Mouse (Mus musculus) intestine, embryonic 14.5 days (tissue): Measurements from ENCODE around the gene Iffo2. TPM values are rescaled to one million over a fixed set of nuclear protein-coding genes. Genes with fewer than 3 reads are reported as not detected.
A peak's percentile ranks its signal among the peaks of the same experiment; 100 is the strongest.

ENCODE experiments used
- ATAC-seq: fragments of 200-750 bp; cut with Nextera tagmentation; replicated peaks from 2 replicates; pipeline ENCODE4 v1.8.0; 2017; ENCODE audit warnings: low read depth, moderate number of reproducible peaks, moderate TSS enrichment, moderate library complexity; ENCODE audit not compliant: low FRiP score, low TSS enrichment
- DNase-seq: peaks from one replicate; pipeline ENCODE4 v3.0.0-alpha.2; 2018; ENCODE audit warnings: low spot score
- H3K27ac ChIP-seq: fragments of 300-500 bp; sonication (generic); 2 replicates; pipeline ENCODE4 v1.5.1; 2014; ENCODE audit warnings: low read depth, mild to moderate bottlenecking, control low read depth
- H3K27me3 ChIP-seq: fragments of 300-500 bp; sonication (generic); replicated peaks from 2 replicates; pipeline ENCODE4 v1.6.1; 2014; ENCODE audit warnings: low read length, control low read depth; ENCODE audit not compliant: control insufficient read depth, insufficient read depth
- H3K36me3 ChIP-seq: fragments of 300-500 bp; sonication (generic); 2 replicates; pipeline ENCODE4 v1.6.1; 2014; ENCODE audit warnings: low read length, control low read depth; ENCODE audit not compliant: control insufficient read depth, insufficient read depth
- H3K4me1 ChIP-seq: fragments of 300-500 bp; sonication (generic); replicated peaks from 2 replicates; pipeline ENCODE4 v1.6.1; 2014; ENCODE audit warnings: low read length, control low read depth, mixed read lengths; ENCODE audit not compliant: control insufficient read depth, insufficient read depth
- H3K4me2 ChIP-seq: fragments of 300-500 bp; sonication (generic); 2 replicates; pipeline ENCODE4 v1.6.1; 2014; ENCODE audit warnings: low read length
- H3K4me3 ChIP-seq: fragments of 300-500 bp; sonication (generic); 2 replicates; pipeline ENCODE4 v1.5.1; 2014; ENCODE audit warnings: low read depth, low read length, control low read depth, mixed read lengths
- H3K9ac ChIP-seq: fragments of 300-500 bp; sonication (generic); 2 replicates; pipeline ENCODE4 v1.6.1; 2014; ENCODE audit warnings: mild to moderate bottlenecking, low read length
- H3K9me3 ChIP-seq: fragments of 300-500 bp; sonication (generic); 2 replicates; pipeline ENCODE4 v1.6.1; 2016; ENCODE audit warnings: low read length, control low read depth; ENCODE audit not compliant: control insufficient read depth
- WGBS: fragments of 180-500 bp; shearing (Covaris S2); extraction: QIAGEN DNeasy Blood & Tissue Kit; methylation state at CpG from one replicate; pipeline ENCODE4 v1.1.7; 2014; 5-methylcytosine and 5-hydroxymethylcytosine counted together
- polyA plus RNA-seq: library from polyadenylated mRNA; unstranded; fragments of >200 nt; fragmentation: Nextera tagmentation; extraction: Ambion mirVana; gene quantifications from 2 replicates; pipeline ENCODE4 v1.2.1, GENCODE M21; 2014

The Iffo2 gene
- polyA plus RNA-seq, 1 experiment from 2014 or later: 5.2 TPM

DNA sequence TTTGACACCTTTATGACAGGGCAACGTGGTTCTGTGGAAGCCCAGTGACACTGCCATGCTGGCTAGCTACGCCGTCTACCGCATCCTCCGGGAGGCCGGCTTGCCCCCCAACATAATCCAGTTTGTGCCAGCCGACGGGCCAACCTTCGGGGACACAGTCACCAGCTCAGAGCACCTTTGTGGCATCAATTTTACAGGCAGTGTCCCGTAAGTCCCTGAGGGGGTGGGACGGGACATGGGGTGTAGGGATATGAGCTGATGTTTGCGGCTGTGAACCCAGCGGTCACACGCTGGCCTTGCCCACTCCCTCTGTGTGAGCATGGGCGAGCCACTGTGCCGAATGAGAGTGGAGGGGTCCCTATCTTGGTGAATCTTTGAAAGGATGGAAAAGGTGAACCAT lies 108.0 kb downstream of the Iffo2 start:
- Histone ChIP-seq H3K9me3 (no peaks in the 10 kb centered on the region), H3K4me1 (peaks cover 11% of the 10 kb centered on the region; the same call in 1 of the 2 replicates), H3K9ac (no peak overlapping the region), H3K27me3 (peaks cover 25% of the 10 kb centered on the region), H3K4me2 (no peak overlapping the region), H3K27ac (no peak overlapping the region), H3K36me3 (0 out of 2 replicates have a peak, but pooled peaks cover 7% of the 10 kb centered on the region), H3K4me3 (no peak overlapping the region)
- DNase-seq: no peak
- ATAC-seq: no peak
- WGBS: 88% methylated on average over 16 of the region's 16 CpGs

DNA sequence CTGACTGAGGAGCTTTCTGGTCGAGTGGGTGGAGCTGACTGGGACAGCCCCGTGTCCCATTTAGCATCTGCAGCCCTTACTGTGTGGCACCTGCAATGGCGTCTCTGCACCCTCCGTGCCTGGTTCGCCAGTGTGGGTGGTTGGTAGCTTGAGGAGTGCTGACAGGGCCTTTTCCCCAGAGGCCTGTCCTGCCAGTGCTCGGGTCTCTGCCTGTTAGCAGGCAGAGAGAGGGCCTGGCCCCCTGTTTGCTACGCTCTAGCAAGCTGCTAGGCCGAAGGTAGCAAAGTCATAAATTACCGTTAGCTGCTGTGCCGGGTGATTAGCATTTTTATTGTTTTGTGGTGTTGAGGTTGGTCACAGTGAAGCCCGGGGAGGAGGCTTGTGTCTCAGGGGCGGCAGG lies 109.5 kb downstream of the Iffo2 start:
- no peak overlapping the region for H3K4me2 ChIP-seq
- no peak overlapping the region for H3K9ac ChIP-seq
- H3K27me3 ChIP-seq: peaks cover 25% of the 10 kb centered on the region
- WGBS: 22% methylated on average over 12 of the region's 12 CpGs
- H3K4me3 ChIP-seq: no peak overlapping the region
- H3K36me3 ChIP-seq: 0 out of 2 replicates have a peak, but pooled peaks cover 7% of the 10 kb centered on the region
- no peak for DNase-seq
- H3K4me1 ChIP-seq: peaks cover 11% of the 10 kb centered on the region; the same call in 1 of the 2 replicates
- H3K27ac ChIP-seq: no peak overlapping the region
- no peaks in the 10 kb centered on the region for H3K9me3 ChIP-seq
- ATAC-seq: no peak

- no peak for ATAC-seq
- no peak overlapping the region for H3K4me3 ChIP-seq
- no peak overlapping the region for H3K9ac ChIP-seq
- H3K9me3 ChIP-seq: no peaks in the 10 kb centered on the region
- DNase-seq: no peak
- no peak overlapping the region for H3K4me2 ChIP-seq
- WGBS: 60% methylated on average over 12 of the region's 12 CpGs
- no peak overlapping the region for H3K27ac ChIP-seq
- H3K4me1 ChIP-seq: peaks cover 11% of the 10 kb centered on the region; the same call in 1 of the 2 replicates
- H3K27me3 ChIP-seq: peaks cover 25% of the 10 kb centered on the region
- 0 out of 2 replicates have a peak, but pooled peaks cover 4% of the 10 kb centered on the region for H3K36me3 ChIP-seq
Measured at GRCm38 (mm10) chr4:139640333-139640732, 110.0 kb downstream of the Iffo2 start.

- WGBS: 60% methylated on average over 6 of the region's 6 CpGs
- Histone ChIP-seq H3K27me3 (peaks cover 25% of the 10 kb centered on the region), H3K4me3 (no peak overlapping the region), H3K4me2 (no peak overlapping the region), H3K36me3 (no peaks in the 10 kb centered on the region), H3K9me3 (no peaks in the 10 kb centered on the region), H3K27ac (no peak overlapping the region), H3K4me1 (peaks cover 11% of the 10 kb centered on the region; the same call in 1 of the 2 replicates), H3K9ac (no peak overlapping the region)
- ATAC-seq (no peak), DNase-seq (no peak)
Measured at GRCm38 (mm10) chr4:139640775-139641174, 110.4 kb downstream of the Iffo2 start.

GRCm38 (mm10) chr4:139641829-139642425 lies 111.6 kb downstream of the Iffo2 start:
- ATAC-seq (no peak; the same call in 1 of the 2 replicates), DNase-seq (peak; percentile 59)
- H3K27ac ChIP-seq: no peak overlapping the region
- H3K4me2 ChIP-seq: peak overlapping the region; percentile 46
- H3K9ac ChIP-seq: no peak overlapping the region
- peaks cover 11% of the 10 kb centered on the region; the same call in 1 of the 2 replicates for H3K4me1 ChIP-seq
- no peaks in the 10 kb centered on the region for H3K9me3 ChIP-seq
- 3% methylated on average over 29 of the region's 30 CpGs for WGBS
- H3K4me3 ChIP-seq: peak overlapping the region; percentile 8; the same call in 1 of the 2 replicates
- peaks cover 25% of the 10 kb centered on the region for H3K27me3 ChIP-seq
- no peaks in the 10 kb centered on the region for H3K36me3 ChIP-seq

GRCm38 (mm10) chr4:139643972-139644371 lies 113.6 kb downstream of the Iffo2 start:
- Histone ChIP-seq H3K36me3 (peaks cover 10% of the 10 kb centered on the region), H3K27ac (no peak overlapping the region), H3K9ac (no peak overlapping the region), H3K4me3 (no peak overlapping the region), H3K4me2 (no peak overlapping the region), H3K27me3 (peaks cover 25% of the 10 kb centered on the region), H3K4me1 (peaks cover 11% of the 10 kb centered on the region; the same call in 1 of the 2 replicates), H3K9me3 (no peaks in the 10 kb centered on the region)
- 14% methylated on average over 9 of the region's 9 CpGs for WGBS
- ATAC-seq (no peak; the same call in 1 of the 2 replicates), DNase-seq (peak; percentile 95)

- Histone ChIP-seq H3K4me3 (no peak overlapping the region), H3K27ac (no peak overlapping the region), H3K4me2 (no peak overlapping the region), H3K36me3 (peaks cover 10% of the 10 kb centered on the region), H3K4me1 (peaks cover 3% of the 10 kb centered on the region; the same call in 1 of the 2 replicates), H3K9me3 (no peaks in the 10 kb centered on the region), H3K9ac (no peak overlapping the region), H3K27me3 (peaks cover 12% of the 10 kb centered on the region)
- ATAC-seq (no peak), DNase-seq (no peak)
- WGBS: 83% methylated on average over 7 of the region's 7 CpGs
Measured at GRCm38 (mm10) chr4:139646916-139647315, 116.6 kb downstream of the Iffo2 start.

DNA sequence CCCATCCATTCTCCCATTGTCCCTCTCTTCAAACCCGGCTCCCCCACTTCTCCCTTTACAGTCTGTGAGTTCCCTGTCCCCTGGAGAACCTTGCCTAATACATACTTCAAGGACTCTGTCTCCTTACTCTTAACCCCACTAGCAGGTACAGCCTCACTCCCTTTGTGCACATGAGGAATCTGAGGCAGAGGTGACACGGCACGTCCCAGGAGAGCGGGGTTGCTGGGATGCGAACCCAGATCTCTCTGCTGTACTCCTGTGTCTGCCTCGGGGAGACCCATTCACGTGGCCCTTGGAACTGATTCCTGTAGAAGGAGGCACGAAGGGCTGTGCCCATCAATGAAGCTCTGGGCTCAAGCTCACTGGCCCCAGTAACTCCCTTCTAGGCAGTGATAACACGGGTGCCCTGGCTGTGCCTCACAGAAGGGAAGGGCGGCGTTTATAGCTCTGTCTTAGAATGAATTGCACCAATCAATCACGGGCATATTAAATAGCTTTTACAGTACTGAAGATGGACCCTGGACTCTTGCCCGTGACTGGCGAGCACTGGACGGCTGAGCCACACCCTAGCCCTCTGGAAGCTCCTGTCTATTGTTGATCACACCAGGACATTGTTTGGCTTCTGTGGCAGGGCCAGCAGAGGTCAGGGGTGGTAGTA lies 119.9 kb downstream of the Iffo2 start:
- H3K9ac ChIP-seq: no peak overlapping the region
- no peaks in the 10 kb centered on the region for H3K27me3 ChIP-seq
- H3K4me1 ChIP-seq: no peaks in the 10 kb centered on the region
- H3K9me3 ChIP-seq: no peaks in the 10 kb centered on the region
- DNase-seq: no peak
- H3K4me2 ChIP-seq: no peak overlapping the region
- WGBS: 69% methylated on average over 15 of the region's 15 CpGs
- peak; percentile 84 for ATAC-seq
- H3K4me3 ChIP-seq: no peak overlapping the region
- peaks cover 10% of the 10 kb centered on the region for H3K36me3 ChIP-seq
- H3K27ac ChIP-seq: 0 out of 2 replicates have a peak overlapping the region, but pooled peaks have one; percentile 20
